Mouse (Mus musculus): ENCODE measurements around the gene Map1b. TPM values are rescaled to one million over a fixed set of nuclear protein-coding genes. Genes with fewer than 3 reads are reported as not detected.

The Map1b gene
- polyA plus RNA-seq, 1 experiment: 196 TPM

DNA sequence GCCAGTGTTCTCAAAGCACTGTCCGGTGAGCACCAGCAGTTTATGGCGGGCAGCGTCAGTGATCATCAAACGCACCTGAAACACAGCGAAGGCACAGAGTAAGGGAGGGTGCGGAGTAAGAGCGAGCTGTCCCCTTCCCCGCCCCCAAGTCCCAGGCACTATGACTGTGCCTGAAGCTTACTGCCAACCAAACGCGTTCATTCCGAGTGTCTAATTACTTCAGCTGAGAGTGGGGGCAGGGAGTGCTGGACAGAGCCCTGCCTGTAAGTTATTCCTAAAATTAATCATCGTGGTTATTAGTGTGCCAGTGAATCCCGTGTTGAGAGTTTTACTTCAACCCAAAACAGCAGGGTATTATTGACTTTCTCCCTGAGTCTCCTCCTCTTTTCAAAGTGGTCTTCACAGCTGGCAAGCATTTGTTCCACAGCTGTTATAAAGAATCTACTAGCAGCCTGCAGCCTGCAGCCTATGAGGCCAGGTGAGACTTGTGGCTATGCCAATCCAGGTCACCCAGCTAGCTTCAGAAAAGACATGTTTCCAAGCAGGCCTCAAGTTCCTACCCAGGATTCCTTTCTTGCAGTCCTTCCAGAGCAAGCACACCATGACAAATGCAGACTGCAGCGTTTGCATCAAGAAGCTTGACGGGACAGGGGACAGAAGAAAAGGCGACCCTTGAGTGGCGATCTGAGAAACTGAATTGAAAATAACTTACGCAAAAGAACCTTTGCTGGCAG, 74.5 kb downstream of the Map1b start:
- Histone ChIP-seq H3K27ac (ENCODE audit: insufficient read depth, low read depth, low read length) (no peak overlapping the region), H3K4me3 (ENCODE audit: insufficient read depth, low read depth, low read length) (no peak overlapping the region)
- WGBS: 49% methylated on average over 18 of the region's 18 CpGs

GRCm38 (mm10) chr13:99440228-99440627, 76.1 kb downstream of the Map1b start:
- WGBS: 57% methylated on average over 2 of the region's 2 CpGs
- Histone ChIP-seq H3K4me1 (ENCODE audit: control insufficient read depth, insufficient read depth, low read length) (peaks cover 25% of the 10 kb centered on the region), H3K27ac (ENCODE audit: insufficient read depth, low read depth, low read length) (no peak overlapping the region), H3K4me3 (ENCODE audit: insufficient read depth, low read depth, low read length) (no peak overlapping the region)
- TF ChIP-seq CTCF (IDR thresholded peaks at IDR 0.05; ENCODE audit: insufficient read depth, low read depth, low read length) (no peak), POLR2A (IDR thresholded peaks at IDR 0.05; ENCODE audit: insufficient read depth, low read depth, low read length) (no peak)

More for the DNA sequence above, 74.5 kb downstream of the Map1b start:
- TF ChIP-seq CTCF (IDR thresholded peaks at IDR 0.05; ENCODE audit: insufficient read depth, low read depth, low read length): no peak
- TF ChIP-seq POLR2A (IDR thresholded peaks at IDR 0.05; ENCODE audit: insufficient read depth, low read depth, low read length): no peak
- H3K4me1 ChIP-seq (ENCODE audit: control insufficient read depth, insufficient read depth, low read length): peaks cover 29% of the 10 kb centered on the region

GRCm38 (mm10) chr13:99439357-99439756, 77.0 kb downstream of the Map1b start:
- Histone ChIP-seq H3K27ac (ENCODE audit: insufficient read depth, low read depth, low read length) (no peak overlapping the region), H3K4me1 (ENCODE audit: control insufficient read depth, insufficient read depth, low read length) (peaks cover 17% of the 10 kb centered on the region), H3K4me3 (ENCODE audit: insufficient read depth, low read depth, low read length) (no peak overlapping the region)
- TF ChIP-seq CTCF (IDR thresholded peaks at IDR 0.05; ENCODE audit: insufficient read depth, low read depth, low read length) (no peak), POLR2A (IDR thresholded peaks at IDR 0.05; ENCODE audit: insufficient read depth, low read depth, low read length) (no peak)
- WGBS: 88% methylated on average over 5 of the region's 5 CpGs

DNA sequence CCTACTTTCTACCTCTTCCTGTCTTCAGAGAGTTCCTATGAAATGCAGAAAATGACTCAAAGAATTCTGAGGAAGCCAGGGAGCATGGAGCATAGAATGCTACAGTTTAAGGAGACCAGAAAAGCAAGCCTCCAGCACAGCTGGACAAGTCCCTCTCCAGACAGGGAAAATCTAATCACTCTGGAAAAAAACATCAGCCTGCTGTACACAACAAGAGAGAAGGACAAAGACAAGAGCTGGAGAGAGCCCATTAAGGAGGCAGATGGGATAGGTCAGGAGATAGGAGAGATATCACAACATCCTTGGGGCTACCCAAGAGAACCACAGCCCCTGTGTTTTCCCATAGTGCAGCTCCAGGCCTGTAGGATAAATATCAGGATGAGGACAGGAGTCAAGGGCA, 79.3 kb downstream of the Map1b start:
- peaks cover 9% of the 10 kb centered on the region; the same call in 1 of the 2 replicates for H3K4me1 ChIP-seq (ENCODE audit: control insufficient read depth, insufficient read depth, low read length)
- no peak overlapping the region for H3K4me3 ChIP-seq (ENCODE audit: insufficient read depth, low read depth, low read length)
- no peak overlapping the region for H3K27ac ChIP-seq (ENCODE audit: insufficient read depth, low read depth, low read length)
- TF ChIP-seq POLR2A (IDR thresholded peaks at IDR 0.05; ENCODE audit: insufficient read depth, low read depth, low read length) (no peak), CTCF (IDR thresholded peaks at IDR 0.05; ENCODE audit: insufficient read depth, low read depth, low read length) (no peak)

DNA sequence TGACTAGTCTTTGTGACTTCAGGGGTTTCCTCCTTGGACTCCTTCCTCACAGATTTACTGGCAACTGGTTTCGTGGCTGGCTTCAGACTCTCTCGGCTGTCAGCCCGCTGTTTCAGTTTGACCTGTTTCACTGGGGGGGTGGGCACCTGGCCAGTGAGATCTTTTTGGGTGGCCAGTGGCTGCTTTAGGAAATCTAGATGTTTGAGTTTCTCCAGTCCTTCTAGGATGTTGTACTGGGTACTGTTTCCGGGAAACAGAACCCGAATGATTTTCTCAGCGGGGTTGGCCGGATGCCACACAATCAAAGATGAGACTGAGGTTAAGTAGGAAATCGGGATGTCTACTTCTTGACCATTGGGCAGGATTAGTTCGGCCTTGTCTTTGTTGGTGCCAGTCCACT, 81.8 kb downstream of the Map1b start:
- Histone ChIP-seq H3K4me1 (ENCODE audit: control insufficient read depth, insufficient read depth, low read length) (peaks cover 4% of the 10 kb centered on the region; the same call in 1 of the 2 replicates), H3K4me3 (ENCODE audit: insufficient read depth, low read depth, low read length) (no peak overlapping the region), H3K27ac (ENCODE audit: insufficient read depth, low read depth, low read length) (no peak overlapping the region)
- TF ChIP-seq CTCF (IDR thresholded peaks at IDR 0.05; ENCODE audit: insufficient read depth, low read depth, low read length) (no peak), POLR2A (IDR thresholded peaks at IDR 0.05; ENCODE audit: insufficient read depth, low read depth, low read length) (no peak)
- 73% methylated on average over 9 of the region's 9 CpGs for whole genome bisulfite sequencing

- Histone ChIP-seq H3K27ac (ENCODE audit: insufficient read depth, low read depth, low read length) (no peak overlapping the region), H3K4me1 (ENCODE audit: control insufficient read depth, insufficient read depth, low read length) (peaks cover 10% of the 10 kb centered on the region; the same call in 1 of the 2 replicates), H3K4me3 (ENCODE audit: insufficient read depth, low read depth, low read length) (no peak overlapping the region)
- TF ChIP-seq POLR2A (IDR thresholded peaks at IDR 0.05; ENCODE audit: insufficient read depth, low read depth, low read length): no peak
- no peak for TF ChIP-seq CTCF (IDR thresholded peaks at IDR 0.05; ENCODE audit: insufficient read depth, low read depth, low read length)
- WGBS: 87% methylated on average over 29 of the region's 29 CpGs
These were observed 83.0 kb downstream of the Map1b start for GRCm38 (mm10) chr13:99433068-99434008.

- no peak overlapping the region for H3K4me3 ChIP-seq (ENCODE audit: insufficient read depth, low read depth, low read length)
- H3K4me1 ChIP-seq (ENCODE audit: control insufficient read depth, insufficient read depth, low read length): peaks cover 4% of the 10 kb centered on the region; the same call in 1 of the 2 replicates
- no peak overlapping the region for H3K27ac ChIP-seq (ENCODE audit: insufficient read depth, low read depth, low read length)
- WGBS: 88% methylated on average over 13 of the region's 13 CpGs
- no peak for TF ChIP-seq POLR2A (IDR thresholded peaks at IDR 0.05; ENCODE audit: insufficient read depth, low read depth, low read length)
- no peak for TF ChIP-seq CTCF (IDR thresholded peaks at IDR 0.05; ENCODE audit: insufficient read depth, low read depth, low read length)
These were observed 92.8 kb downstream of the Map1b start for GRCm38 (mm10) chr13:99423581-99423980.

DNA sequence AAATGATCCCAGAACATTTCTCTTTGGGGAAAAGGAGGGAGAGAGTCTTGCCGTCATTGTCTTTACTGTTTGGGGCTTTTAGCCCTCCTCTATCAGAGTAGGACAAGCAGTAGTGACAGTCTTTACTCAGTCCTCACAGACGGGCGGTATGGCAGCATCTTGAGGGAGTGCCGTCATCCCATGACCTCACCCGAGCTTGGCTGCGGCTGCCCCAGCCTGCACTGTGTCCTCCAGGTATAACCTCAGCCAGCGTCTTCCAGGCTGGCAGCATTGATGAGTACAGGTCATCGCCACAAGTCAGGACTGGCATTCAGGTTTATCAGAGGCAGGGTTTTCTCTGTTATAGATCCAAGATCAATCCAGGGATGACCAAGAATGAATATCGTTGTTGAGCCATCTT, 99.7 kb downstream of the Map1b start:
- 90% methylated on average over 9 of the region's 9 CpGs for WGBS
- Histone ChIP-seq H3K4me3 (ENCODE audit: insufficient read depth, low read depth, low read length) (no peak overlapping the region), H3K27ac (ENCODE audit: insufficient read depth, low read depth, low read length) (no peak overlapping the region), H3K4me1 (ENCODE audit: control insufficient read depth, insufficient read depth, low read length) (peaks cover 14% of the 10 kb centered on the region)
- TF ChIP-seq POLR2A (IDR thresholded peaks at IDR 0.05; ENCODE audit: insufficient read depth, low read depth, low read length) (no peak), CTCF (IDR thresholded peaks at IDR 0.05; ENCODE audit: insufficient read depth, low read depth, low read length) (no peak)

GRCm38 (mm10) chr13:99414352-99414742, 102.0 kb downstream of the Map1b start:
- WGBS: 67% methylated on average over 10 of the region's 10 CpGs
- Histone ChIP-seq H3K27ac (ENCODE audit: insufficient read depth, low read depth, low read length) (no peak overlapping the region), H3K4me1 (ENCODE audit: control insufficient read depth, insufficient read depth, low read length) (peaks cover 13% of the 10 kb centered on the region), H3K4me3 (ENCODE audit: insufficient read depth, low read depth, low read length) (no peak overlapping the region)
- TF ChIP-seq POLR2A (IDR thresholded peaks at IDR 0.05; ENCODE audit: insufficient read depth, low read depth, low read length): no peak
- no peak for TF ChIP-seq CTCF (IDR thresholded peaks at IDR 0.05; ENCODE audit: insufficient read depth, low read depth, low read length)

All from olfactory bulb, adult 2 months (tissue).